Mouse (Mus musculus) G1E (cell line): Measurements from ENCODE around the gene Dll1. TPM values are rescaled to one million over a fixed set of nuclear protein-coding genes. Genes with fewer than 3 reads are reported as not detected.

Experiments used
- ATAC-seq: 2 replicates; pipeline ENCODE4 v1.8.0; 2016; ENCODE audit warnings: mild to moderate bottlenecking; ENCODE audit not compliant: insufficient number of reproducible peaks, poor library complexity, low FRiP score, severe bottlenecking; ENCODE audit errors: extremely low read depth
- DNase-seq: peaks from one replicate; pipeline ENCODE4 v3.0.0; 2012; ENCODE audit warnings: low spot score
- H3K27me3 ChIP-seq: 2 replicates; pipeline ENCODE4 v1.6.1; 2012; ENCODE audit warnings: mild to moderate bottlenecking, low read length, inconsistent platforms; ENCODE audit not compliant: insufficient read depth
- H3K36me3 ChIP-seq: replicated peaks from 2 replicates; pipeline ENCODE3; 2012; ENCODE audit warnings: mild to moderate bottlenecking, inconsistent platforms
- H3K4me1 ChIP-seq: 2 replicates; pipeline ENCODE4 v1.6.1; 2012; ENCODE audit warnings: low read depth, low read length, inconsistent platforms, mixed read lengths; ENCODE audit not compliant: insufficient read depth
- H3K4me3 ChIP-seq: 2 replicates; pipeline ENCODE4 v1.5.1; 2012; ENCODE audit warnings: low read depth, mild to moderate bottlenecking, inconsistent platforms, low read length, moderate library complexity, mixed read lengths
- H3K9me3 ChIP-seq: replicated peaks from 2 replicates; pipeline ENCODE4 v1.6.1; 2012; ENCODE audit warnings: inconsistent platforms
- CTCF ChIP-seq: IDR thresholded peaks from 2 replicates; pipeline ENCODE4 v1.5.1; 2012; ENCODE audit warnings: low read depth, low read length, inconsistent platforms, mixed read lengths
- GATA1 ChIP-seq: IDR thresholded peaks from 2 replicates; pipeline ENCODE4 v1.6.1; 2012; ENCODE audit warnings: borderline replicate concordance, low read length, inconsistent platforms, mixed read lengths
- GATA2 ChIP-seq: IDR thresholded peaks from 2 replicates; pipeline ENCODE4 v1.6.1; 2012; ENCODE audit warnings: low read depth, low read length, inconsistent platforms, borderline replicate concordance
- POLR2AphosphoS5 ChIP-seq: IDR thresholded peaks from 2 replicates; pipeline ENCODE4 v1.6.1; 2012; ENCODE audit warnings: low read depth, low read length, inconsistent platforms; ENCODE audit not compliant: insufficient replicate concordance
- TAL1 ChIP-seq: conservative IDR thresholded peaks from 2 replicates; pipeline ENCODE4 v1.6.1; 2012; ENCODE audit warnings: low read depth, low read length, inconsistent platforms, mixed read lengths
- polyA plus RNA-seq: library from polyadenylated mRNA; stranded (reverse); fragments of >175 nt; gene quantifications from 2 replicates; pipeline ENCODE4 v1.2.3, GENCODE M21; 2012
- total RNA-seq, 2 experiments: library from RNA; stranded (forward) in 1 of 2; stranded (reverse) in 1 of 2; fragments of 200-1000 nt in 1 of 2; fragments of >200 nt in 1 of 2; fragmentation: Nextera tagmentation in 1 of 2; gene quantifications; 2 replicates each; pipeline ENCODE4 v1.2.3; 2014 to 2017

Gene Dll1
- total and polyA plus RNA-seq, 3 experiments: not detected

DNA sequence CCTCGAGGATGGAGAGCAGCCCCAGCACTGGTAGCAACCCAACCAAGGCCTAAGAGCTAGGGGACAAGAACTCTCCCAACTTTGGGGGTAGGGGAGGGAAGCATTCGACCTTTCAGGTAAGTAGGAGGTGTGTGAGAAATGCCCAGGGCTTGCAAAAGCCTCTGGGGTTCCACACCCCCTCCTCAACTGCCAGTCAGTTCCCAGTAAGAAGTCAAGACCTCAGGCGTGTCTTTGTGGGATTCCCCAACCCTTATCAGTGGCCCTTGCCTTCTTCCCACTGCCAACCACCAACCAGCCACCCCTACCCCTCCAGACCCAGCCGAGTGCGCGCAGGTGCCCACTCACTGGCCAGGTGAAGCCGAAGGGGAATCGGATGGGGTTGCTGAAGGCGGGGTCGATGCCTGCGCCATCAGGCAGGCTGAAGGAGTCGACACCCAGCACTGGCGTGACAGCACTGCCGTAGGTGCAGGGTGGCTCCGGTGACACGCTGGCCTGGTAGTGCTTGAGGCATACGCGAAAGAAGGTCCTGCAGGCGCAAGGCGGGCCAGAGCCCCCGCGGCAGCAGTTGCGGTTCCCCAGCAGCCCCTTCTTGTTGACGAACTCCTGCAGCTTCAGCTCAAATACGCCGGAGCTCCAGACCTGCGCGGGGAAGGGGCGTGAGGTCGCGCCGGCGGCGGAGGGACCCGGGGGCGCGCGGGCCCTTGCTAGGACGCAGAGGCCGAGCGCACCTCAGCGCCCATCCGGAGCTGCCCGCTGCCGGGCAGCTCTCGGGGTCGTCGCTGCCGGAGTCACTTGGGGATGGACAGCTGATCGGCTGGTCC is 2.1 kb downstream of the Dll1 start:
- Histone ChIP-seq H3K36me3 (no peaks in the 10 kb centered on the region), H3K9me3 (no peaks in the 10 kb centered on the region), H3K4me3 (no peak overlapping the region), H3K27me3 (peaks cover 46% of the 10 kb centered on the region), H3K4me1 (peaks cover 13% of the 10 kb centered on the region)
- ATAC-seq (no peak), DNase-seq (no peak)
- no peak for TF ChIP-seq CTCF
- TF ChIP-seq POLR2AphosphoS5: no peak
- no peak for TF ChIP-seq TAL1
- no peak for TF ChIP-seq GATA2
- TF ChIP-seq GATA1: no peak

DNA sequence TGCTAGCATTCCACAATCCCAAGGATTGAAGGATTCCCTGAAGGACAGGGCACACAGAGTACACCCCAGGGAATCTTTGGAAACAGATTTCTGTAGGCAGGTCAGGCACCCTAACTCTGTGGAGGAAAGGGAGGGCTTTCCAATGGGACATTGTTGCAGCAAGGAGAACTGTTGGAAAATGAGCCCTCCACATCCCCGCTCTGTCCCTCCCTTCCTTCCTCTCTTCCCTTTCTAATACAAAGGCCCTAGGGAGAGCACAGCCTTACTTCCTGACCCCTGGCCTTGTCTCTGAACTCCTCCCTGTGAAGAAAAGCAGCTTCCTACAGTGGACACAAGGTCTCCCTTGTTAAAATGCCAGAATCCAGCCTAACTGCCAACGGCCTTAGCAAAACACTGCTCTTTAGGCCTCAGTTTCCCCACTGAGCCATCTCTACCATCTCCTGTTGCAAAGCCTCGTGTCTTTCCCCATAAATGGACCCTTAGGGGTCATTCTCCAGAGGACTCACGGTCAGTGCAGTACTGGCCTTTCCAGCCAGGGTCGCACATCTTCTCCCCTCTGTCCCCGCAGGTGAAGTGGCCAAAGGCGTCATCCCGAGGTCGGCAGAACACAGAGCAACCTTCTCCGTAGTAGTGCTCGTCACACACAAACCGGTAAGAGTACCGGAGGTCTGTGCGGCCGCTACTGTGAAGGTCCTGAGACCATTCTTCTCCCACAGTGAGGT is 3.6 kb downstream of the Dll1 start:
- Histone ChIP-seq H3K4me1 (peaks cover 13% of the 10 kb centered on the region), H3K36me3 (no peaks in the 10 kb centered on the region), H3K4me3 (no peak overlapping the region), H3K27me3 (peaks cover 47% of the 10 kb centered on the region), H3K9me3 (no peaks in the 10 kb centered on the region)
- DNase-seq (no peak), ATAC-seq (no peak)
- TF ChIP-seq POLR2AphosphoS5 (no peak), GATA1 (no peak), TAL1 (no peak), GATA2 (no peak), CTCF (no peak)

DNA sequence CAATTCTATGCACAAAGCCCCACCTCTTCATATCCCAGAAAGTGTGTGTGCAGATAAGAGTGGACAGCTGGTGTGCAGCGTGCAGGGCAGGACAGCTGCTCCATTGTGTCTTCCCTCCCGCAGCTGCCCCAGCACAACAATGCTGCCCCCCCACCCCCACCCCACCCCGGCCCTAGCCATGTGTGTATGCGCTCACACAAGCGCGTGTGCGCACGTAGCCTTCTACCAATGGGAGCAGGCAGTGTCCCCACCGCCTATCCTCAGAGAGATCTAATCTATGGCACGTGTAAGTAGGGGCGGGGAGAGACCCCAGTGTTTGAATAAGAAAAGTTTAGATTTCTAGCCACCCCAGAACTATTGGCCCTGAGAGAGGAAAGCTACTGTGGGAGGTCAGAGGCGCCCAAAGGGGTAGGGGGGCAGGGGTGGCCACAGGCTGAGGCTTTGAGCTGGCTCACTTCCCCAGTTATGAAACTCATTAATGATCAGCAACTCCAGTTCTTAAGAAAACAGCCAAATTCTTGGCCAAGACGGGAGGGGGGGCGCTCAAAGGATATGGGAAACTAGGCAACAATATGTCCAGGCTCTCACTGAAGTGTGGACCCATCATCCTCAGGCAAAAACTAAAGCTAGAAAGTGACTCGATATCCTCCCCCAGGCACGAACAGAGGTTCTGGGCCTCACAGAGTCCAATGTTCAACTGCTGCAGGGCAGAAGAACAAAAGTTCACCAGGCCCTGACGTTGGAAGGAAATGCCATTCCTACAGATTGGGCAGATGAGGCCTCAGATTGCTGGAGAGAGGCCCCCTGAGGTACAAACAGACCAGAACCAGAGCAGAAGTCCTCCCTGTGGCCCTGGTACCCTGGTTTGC is 4.5 kb downstream of the Dll1 start:
- H3K9me3 ChIP-seq: no peaks in the 10 kb centered on the region
- H3K27me3 ChIP-seq: peaks cover 49% of the 10 kb centered on the region
- no peak for TF ChIP-seq CTCF
- no peak for TF ChIP-seq POLR2AphosphoS5
- no peak for TF ChIP-seq TAL1
- TF ChIP-seq GATA1: no peak
- no peak for TF ChIP-seq GATA2
- DNase-seq (no peak), ATAC-seq (no peak)
- no peak overlapping the region for H3K4me3 ChIP-seq
- H3K4me1 ChIP-seq: peaks cover 13% of the 10 kb centered on the region
- H3K36me3 ChIP-seq: no peaks in the 10 kb centered on the region

DNA sequence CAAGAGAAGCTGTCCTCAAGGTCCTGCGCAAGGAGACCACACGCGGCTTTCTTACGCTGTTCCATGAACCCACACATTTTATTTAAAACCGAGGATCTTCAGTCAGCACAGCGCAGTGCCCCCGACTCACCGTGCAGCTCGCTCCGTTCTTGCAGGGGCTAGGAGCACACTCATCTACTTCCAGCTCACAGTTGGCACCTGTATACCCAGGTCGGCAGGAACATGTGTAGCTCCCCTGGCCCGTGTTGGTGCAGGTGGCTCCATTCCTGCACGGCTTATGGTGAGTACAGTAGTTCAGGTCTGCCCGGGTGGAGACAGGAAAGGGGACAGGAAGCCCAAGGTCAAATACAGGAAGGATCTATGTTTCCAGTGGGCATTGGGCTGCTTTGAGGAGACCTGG is 6.3 kb downstream of the Dll1 start:
- TF ChIP-seq CTCF (no peak), POLR2AphosphoS5 (no peak), TAL1 (no peak), GATA2 (no peak), GATA1 (no peak)

DNA sequence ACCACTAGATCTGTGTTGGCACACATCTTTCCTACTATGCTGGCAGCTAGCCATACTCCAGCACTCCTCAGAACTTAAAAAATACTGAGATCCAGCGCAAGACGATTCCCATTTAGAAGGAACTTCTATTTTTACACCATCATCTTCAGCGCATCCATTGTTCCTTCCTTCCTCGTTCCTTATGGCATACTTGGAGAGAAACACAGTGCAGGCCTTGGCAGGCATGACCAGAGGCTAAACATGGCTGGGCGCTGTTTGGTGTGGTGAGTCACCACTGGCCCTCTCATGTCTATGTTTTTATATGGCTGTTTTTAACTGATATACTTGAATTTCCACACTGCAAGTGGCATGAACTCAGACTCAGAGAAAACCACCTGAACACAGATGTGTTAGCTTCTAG is 11.0 kb downstream of the Dll1 start:
- TF ChIP-seq GATA2 (no peak), CTCF (no peak), GATA1 (no peak), POLR2AphosphoS5 (no peak), TAL1 (no peak)

More for the DNA sequence above, 6.3 kb downstream of the Dll1 start:
- Histone ChIP-seq H3K4me1 (peaks cover 4% of the 10 kb centered on the region), H3K4me3 (no peak overlapping the region), H3K27me3 (peaks cover 34% of the 10 kb centered on the region), H3K36me3 (no peaks in the 10 kb centered on the region), H3K9me3 (no peaks in the 10 kb centered on the region)
- no peak for DNase-seq
- ATAC-seq: no peak

DNA sequence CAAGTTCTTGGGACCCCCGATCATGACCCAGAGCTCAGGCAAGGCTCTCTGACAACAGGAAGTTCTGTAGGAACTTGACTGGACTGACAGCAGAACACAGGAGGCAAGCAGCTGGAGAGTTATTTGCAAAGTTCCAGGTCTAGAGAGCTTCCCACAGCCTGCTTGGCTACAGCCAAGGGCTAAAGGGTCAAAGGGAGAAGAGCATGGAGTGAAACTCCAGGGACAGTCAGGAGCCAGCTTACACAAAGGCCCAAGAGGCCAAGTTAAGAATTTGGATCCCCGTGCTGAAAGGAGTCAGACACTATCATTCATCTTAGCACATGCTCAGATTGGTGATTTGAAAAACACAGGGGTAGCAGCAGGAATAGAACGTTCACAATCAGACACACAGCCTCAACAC is 13.0 kb downstream of the Dll1 start:
- Histone ChIP-seq H3K27me3 (peaks cover 18% of the 10 kb centered on the region), H3K4me1 (no peaks in the 10 kb centered on the region), H3K36me3 (no peaks in the 10 kb centered on the region), H3K9me3 (no peaks in the 10 kb centered on the region), H3K4me3 (no peak overlapping the region)
- ATAC-seq: no peak
- DNase-seq: no peak
- TF ChIP-seq GATA2: no peak
- TF ChIP-seq GATA1: no peak
- TF ChIP-seq POLR2AphosphoS5: no peak
- no peak for TF ChIP-seq CTCF
- no peak for TF ChIP-seq TAL1

More for the DNA sequence above, 11.0 kb downstream of the Dll1 start:
- DNase-seq (no peak), ATAC-seq (no peak)
- no peaks in the 10 kb centered on the region for H3K9me3 ChIP-seq
- H3K27me3 ChIP-seq: peaks cover 22% of the 10 kb centered on the region
- no peaks in the 10 kb centered on the region for H3K4me1 ChIP-seq
- H3K36me3 ChIP-seq: no peaks in the 10 kb centered on the region
- H3K4me3 ChIP-seq: no peak overlapping the region
